Mouse (Mus musculus) 416B (cell line): ENCODE measurements around the gene Nkd1.

Experiments
- DNase-seq: peaks from one replicate; pipeline ENCODE4 v3.0.0; 2011; ENCODE audit warnings: low read depth

Nkd1 gene

GRCm38 (mm10) chr8:88538976-88539371 lies 17.8 kb downstream of the Nkd1 start:
- DNase-seq, result no peak

- peak; percentile 8 for DNase-seq
Measured at GRCm38 (mm10) chr8:88539963-88540362, 18.8 kb downstream of the Nkd1 start.

- DNase-seq, result no peak
Measured at GRCm38 (mm10) chr8:88542596-88543213, 21.6 kb downstream of the Nkd1 start.

GRCm38 (mm10) chr8:88544677-88545076 lies 23.5 kb downstream of the Nkd1 start:
- DNase-seq, result no peak

- no peak for DNase-seq
Measured at GRCm38 (mm10) chr8:88545441-88545840, 24.3 kb downstream of the Nkd1 start.

GRCm38 (mm10) chr8:88546032-88546732 lies 25.0 kb downstream of the Nkd1 start:
- DNase-seq, result no peak

GRCm38 (mm10) chr8:88555669-88556068 lies 34.5 kb downstream of the Nkd1 start:
- DNase-seq, result no peak

GRCm38 (mm10) chr8:88559985-88560473 lies 38.9 kb downstream of the Nkd1 start:
- DNase-seq, result no peak

GRCm38 (mm10) chr8:88561402-88561801 lies 40.2 kb downstream of the Nkd1 start:
- DNase-seq, result no peak

GRCm38 (mm10) chr8:88564256-88564903 lies 43.2 kb downstream of the Nkd1 start:
- no peak for DNase-seq

GRCm38 (mm10) chr8:88566119-88566518 lies 45.0 kb downstream of the Nkd1 start:
- no peak for DNase-seq

- DNase-seq, result peak; percentile 14
Measured at GRCm38 (mm10) chr8:88567314-88568121, 46.4 kb downstream of the Nkd1 start.

- DNase-seq, result no peak
Measured at GRCm38 (mm10) chr8:88568211-88568610, 47.1 kb downstream of the Nkd1 start.

GRCm38 (mm10) chr8:88569366-88569765 lies 48.2 kb downstream of the Nkd1 start:
- DNase-seq, result no peak

GRCm38 (mm10) chr8:88570293-88570998 lies 49.3 kb downstream of the Nkd1 start:
- peak; percentile 35 for DNase-seq

GRCm38 (mm10) chr8:88571434-88572184 lies 50.5 kb downstream of the Nkd1 start:
- peak; percentile 11 for DNase-seq

GRCm38 (mm10) chr8:88572185-88572909 lies 51.2 kb downstream of the Nkd1 start:
- no peak for DNase-seq

- no peak for DNase-seq
Measured at GRCm38 (mm10) chr8:88572941-88573645, 51.9 kb downstream of the Nkd1 start.

- no peak for DNase-seq
Measured at GRCm38 (mm10) chr8:88574975-88575374, 53.8 kb downstream of the Nkd1 start.
